Mouse (Mus musculus) small intestine, adult 2 months (tissue): ENCODE measurements around the gene A730015C16Rik.

Experiments used
- CTCF ChIP-seq: fragments of 200-500 bp; IDR thresholded peaks from 2 replicates; pipeline ENCODE4 v1.5.1; 2012; ENCODE audit warnings: low read depth, mild to moderate bottlenecking, control low read depth, inconsistent platforms, low read length, moderate library complexity, mixed read lengths; ENCODE audit not compliant: insufficient replicate concordance, insufficient read length; ENCODE audit errors: extremely low read depth
- POLR2A ChIP-seq: fragments of 200-500 bp; IDR thresholded peaks from 2 replicates; pipeline ENCODE4 v1.6.1; 2012; ENCODE audit warnings: low read depth, mild to moderate bottlenecking, control low read depth, inconsistent platforms, low read length, moderate library complexity

DNA sequence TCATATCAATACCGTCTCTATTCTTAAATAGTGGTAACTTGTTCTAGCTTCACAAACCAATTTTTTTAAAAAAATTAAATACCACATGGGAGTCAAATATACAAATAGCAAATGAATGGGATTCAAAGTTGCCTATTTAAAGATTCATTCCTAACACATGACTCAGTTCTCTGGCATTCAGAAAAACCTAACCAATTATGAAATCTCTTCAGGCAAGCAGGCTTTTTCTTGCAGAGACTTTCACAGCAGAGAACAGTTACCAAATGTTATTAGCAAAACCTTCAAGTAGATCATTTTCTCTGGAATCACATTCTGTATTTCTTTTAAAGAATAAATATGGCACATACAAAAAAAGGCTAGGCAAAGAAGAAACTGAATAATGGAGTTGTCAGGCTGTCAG, 17.7 kb downstream of the A730015C16Rik start:
- no peak for TF ChIP-seq POLR2A
- no peak for TF ChIP-seq CTCF
